Mouse (Mus musculus) myocyte (in vitro differentiated cells): Measurements from ENCODE around the gene Kcnq1.

Experiments
- CEBPB ChIP-seq: IDR thresholded peaks from 2 replicates; pipeline ENCODE4 v1.6.1; 2011; ENCODE audit warnings: mild to moderate bottlenecking, moderate library complexity; ENCODE audit not compliant: poor library complexity, insufficient read depth, severe bottlenecking
- E2F4 ChIP-seq: IDR thresholded peaks from one replicate; pipeline ENCODE4 v1.6.1; 2011; ENCODE audit warnings: mild to moderate bottlenecking, control low read depth, moderate library complexity; ENCODE audit not compliant: insufficient read depth
- POLR2A ChIP-seq: IDR thresholded peaks from one replicate; pipeline ENCODE4 v1.6.1; 2011; ENCODE audit warnings: low read depth, mild to moderate bottlenecking, control low read depth, moderate library complexity; ENCODE audit not compliant: insufficient read length
- TCF12 ChIP-seq: IDR thresholded peaks from one replicate; pipeline ENCODE4 v1.6.1; 2011; ENCODE audit warnings: mild to moderate bottlenecking, control low read depth; ENCODE audit not compliant: poor library complexity, insufficient read depth, severe bottlenecking

DNA sequence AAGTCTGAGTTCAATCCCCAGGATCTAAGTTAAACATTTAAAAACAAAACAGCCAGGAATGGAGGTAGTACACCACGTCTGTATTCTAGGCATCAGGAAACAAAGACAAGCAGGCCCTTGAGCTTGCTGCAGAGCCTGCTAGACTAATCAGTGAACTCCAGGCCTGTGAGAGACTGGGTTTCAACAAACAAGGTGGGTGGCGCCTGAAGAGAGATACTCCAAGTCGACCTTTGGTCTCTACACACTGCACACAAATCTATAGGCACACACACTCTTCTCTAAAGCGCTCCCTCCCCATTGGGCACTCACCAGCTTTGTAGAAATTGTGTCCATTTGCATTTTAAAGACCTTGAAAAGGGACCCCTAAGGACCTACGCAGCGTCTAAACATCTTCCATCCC, 294.4 kb downstream of the Kcnq1 start:
- no peak for TF ChIP-seq E2F4
- TF ChIP-seq POLR2A, result no peak
- TF ChIP-seq TCF12, result no peak
- TF ChIP-seq CEBPB, result no peak
